Mouse (Mus musculus): ENCODE results near the gene Lif.

Gene Lif

GRCm38 (mm10) chr11:4231435-4231834 is 25.9 kb upstream of the Lif start:
- no peak for ATAC-seq (ENCODE audit: low TSS enrichment)

DNA sequence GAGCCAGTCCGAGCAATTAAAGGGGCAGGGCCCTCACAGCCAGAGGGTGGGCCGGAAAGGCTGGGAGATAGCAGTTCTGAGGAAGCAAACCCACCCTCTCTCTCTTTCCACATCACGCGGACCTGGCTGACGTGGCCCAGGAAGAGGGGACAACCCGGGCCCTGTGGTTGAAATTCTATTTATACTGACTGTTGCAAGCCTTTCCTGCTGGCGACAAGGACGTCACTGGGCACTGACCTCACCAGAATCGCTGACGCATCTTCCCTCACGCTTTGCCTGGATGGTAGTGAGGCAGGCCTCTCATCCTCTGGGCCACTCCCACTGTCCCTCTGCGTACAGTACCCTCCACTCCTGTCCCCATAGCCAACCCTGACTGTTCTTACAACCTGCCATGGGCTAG is 24.7 kb upstream of the Lif start:
- ATAC-seq (ENCODE audit: low TSS enrichment), result no peak

- no peak for ATAC-seq (ENCODE audit: low TSS enrichment)
Measured at GRCm38 (mm10) chr11:4235052-4235655, 22.2 kb upstream of the Lif start.

- no peak for ATAC-seq (ENCODE audit: low TSS enrichment)
Measured at GRCm38 (mm10) chr11:4235665-4236545, 21.5 kb upstream of the Lif start, which contains the start of gene Osm. Gene Osm (plus strand): TSS chr11:4236420.

DNA sequence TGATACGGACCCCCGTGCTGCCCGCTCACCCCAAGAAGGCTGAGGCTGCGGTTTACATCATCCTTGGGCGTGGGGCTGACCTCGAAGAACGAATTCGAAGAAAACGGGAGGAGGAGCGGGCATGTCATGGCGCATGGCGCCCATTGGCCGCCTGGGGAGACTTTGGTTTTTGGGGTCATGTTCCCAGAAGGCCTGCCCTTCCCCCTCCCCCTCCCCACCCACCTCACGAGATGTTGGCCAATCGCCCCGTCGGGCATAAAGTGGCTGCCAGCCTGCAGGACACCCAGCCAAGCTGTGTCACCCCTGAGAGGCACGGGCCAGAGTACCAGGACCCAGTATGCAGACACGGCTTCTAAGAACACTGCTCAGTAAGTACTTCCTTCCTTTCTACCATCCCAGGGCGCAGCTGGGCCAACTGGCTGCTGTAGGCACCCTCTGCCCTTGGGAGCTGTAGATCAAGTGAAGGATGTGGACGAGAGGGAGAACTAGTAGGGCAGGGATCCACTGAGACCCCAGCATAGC is 20.8 kb upstream of the Lif start:
- ATAC-seq (ENCODE audit: low TSS enrichment), result no peak

- ATAC-seq (ENCODE audit: low TSS enrichment), result no peak
Measured at GRCm38 (mm10) chr11:4237389-4237912, 19.9 kb upstream of the Lif start.

- no peak for ATAC-seq (ENCODE audit: low TSS enrichment)
Measured at GRCm38 (mm10) chr11:4238167-4238566, 19.2 kb upstream of the Lif start.

DNA sequence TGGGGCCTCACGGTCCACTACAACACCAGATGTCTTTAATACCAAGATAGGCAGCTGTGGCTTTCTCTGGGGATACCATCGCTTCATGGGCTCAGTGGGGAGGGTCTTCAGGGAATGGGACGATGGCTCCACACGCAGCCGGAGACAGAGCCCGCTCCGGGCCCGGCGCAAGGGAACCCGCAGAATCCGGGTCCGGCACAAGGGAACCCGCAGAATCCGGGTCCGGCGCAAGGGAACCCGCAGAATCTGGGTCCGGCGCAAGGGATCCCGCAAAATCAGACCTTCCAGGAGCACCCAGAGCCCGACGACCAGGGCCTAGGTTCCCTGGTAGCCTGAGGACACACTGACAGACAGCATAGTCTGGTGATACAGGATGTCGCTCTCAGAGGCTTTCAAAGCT is 17.7 kb upstream of the Lif start:
- ATAC-seq (ENCODE audit: low TSS enrichment), result no peak

DNA sequence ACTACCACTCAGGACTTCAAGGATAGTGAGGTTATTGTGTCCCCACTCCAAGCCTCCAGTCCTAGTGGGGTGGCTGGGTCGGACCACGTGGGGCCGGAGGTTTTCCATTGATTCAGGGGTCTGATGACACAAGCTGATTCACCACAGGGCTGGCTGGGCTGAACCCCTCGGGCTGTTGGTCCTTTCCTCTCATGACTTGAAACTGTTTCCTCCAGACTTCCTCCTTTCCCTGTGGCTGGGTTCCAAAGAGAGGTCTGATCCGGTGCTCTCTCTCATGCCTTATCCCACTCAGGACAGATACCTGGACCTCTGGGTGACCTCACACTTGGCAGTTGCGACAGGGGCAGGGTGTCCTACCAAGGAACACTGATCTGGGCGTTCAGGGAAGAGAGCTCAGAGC is 17.2 kb upstream of the Lif start:
- ATAC-seq (ENCODE audit: low TSS enrichment), result no peak

- no peak for ATAC-seq (ENCODE audit: low TSS enrichment)
Measured at GRCm38 (mm10) chr11:4241180-4241579, 16.2 kb upstream of the Lif start.

- no peak for ATAC-seq (ENCODE audit: low TSS enrichment)
Measured at GRCm38 (mm10) chr11:4246126-4246525, 11.2 kb upstream of the Lif start.

- no peak for ATAC-seq (ENCODE audit: low TSS enrichment)
Measured at GRCm38 (mm10) chr11:4246623-4247022, 10.7 kb upstream of the Lif start.

GRCm38 (mm10) chr11:4247201-4247959 is 10.0 kb upstream of the Lif start:
- no peak for ATAC-seq (ENCODE audit: low TSS enrichment)

DNA sequence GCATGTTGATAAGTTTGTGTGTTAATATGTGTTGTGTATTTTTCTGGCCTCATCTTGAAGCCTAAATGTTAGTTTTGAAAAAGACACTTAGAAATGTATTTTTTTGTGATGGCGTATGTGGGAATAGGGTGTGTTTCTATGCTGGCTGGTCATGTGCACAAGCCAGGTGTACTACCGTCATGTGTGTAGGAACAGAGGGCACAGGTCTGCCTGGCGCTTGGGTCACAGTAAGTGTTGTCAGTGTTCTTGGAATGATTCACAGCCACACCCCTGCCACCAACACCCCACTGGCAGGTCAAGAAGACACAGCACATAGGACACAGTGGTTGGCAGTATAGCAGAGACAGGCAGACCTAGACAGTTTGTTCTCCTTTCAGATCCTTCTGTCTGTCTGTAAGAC is 8.2 kb upstream of the Lif start:
- no peak for ATAC-seq (ENCODE audit: low TSS enrichment)

- no peak for ATAC-seq (ENCODE audit: low TSS enrichment)
Measured at GRCm38 (mm10) chr11:4250290-4250689, 7.1 kb upstream of the Lif start.

DNA sequence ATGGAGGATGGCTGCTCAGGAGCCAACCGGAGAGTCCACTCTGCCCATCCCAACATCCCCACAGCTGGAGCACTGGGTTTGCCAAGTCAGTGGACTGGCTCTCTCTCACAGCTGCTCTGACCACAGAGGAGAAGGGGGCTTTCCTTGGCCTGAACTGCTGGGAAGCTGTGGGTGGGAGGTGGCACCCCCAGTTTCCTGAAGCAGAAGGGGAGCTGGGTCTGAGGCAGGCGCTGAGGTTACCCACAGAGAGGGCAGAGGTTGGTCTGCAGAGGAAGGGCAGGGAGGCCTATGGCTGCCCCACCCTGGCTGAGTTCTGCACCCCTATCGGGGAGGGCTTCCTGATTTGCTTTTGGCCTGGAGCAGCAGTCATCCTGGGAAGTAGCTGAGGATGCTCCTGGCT is 6.0 kb upstream of the Lif start:
- ATAC-seq (ENCODE audit: low TSS enrichment), result no peak

- no peak for ATAC-seq (ENCODE audit: low TSS enrichment)
Measured at GRCm38 (mm10) chr11:4252886-4253285, 4.5 kb upstream of the Lif start.

- ATAC-seq (ENCODE audit: low TSS enrichment), result no peak
Measured at GRCm38 (mm10) chr11:4257756-4258155, 399 bp downstream of the Lif start.

DNA sequence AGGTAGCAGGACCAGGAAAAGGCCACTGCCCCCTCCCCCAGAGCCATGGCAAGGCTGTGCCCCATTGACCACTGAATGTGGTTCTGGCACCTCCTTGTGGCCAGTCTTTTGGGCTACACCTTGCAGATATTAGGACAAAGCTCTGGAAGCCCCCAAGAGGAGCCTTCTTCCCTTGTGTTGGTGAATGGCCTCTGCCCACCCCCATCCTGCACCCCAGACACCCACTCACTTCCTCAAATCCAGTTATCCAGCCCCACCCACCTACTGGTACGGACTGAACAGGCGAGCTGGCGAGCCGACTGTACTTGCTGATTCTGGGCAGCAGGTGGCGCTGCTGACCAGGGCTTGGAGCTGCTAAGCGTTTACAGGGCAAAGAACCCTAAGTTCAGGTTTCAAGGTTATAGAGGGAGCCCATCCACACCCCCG is 1.3 kb downstream of the Lif start:
- peak; percentile 69; the same call in 1 of the 2 replicates for ATAC-seq (ENCODE audit: low TSS enrichment)

DNA sequence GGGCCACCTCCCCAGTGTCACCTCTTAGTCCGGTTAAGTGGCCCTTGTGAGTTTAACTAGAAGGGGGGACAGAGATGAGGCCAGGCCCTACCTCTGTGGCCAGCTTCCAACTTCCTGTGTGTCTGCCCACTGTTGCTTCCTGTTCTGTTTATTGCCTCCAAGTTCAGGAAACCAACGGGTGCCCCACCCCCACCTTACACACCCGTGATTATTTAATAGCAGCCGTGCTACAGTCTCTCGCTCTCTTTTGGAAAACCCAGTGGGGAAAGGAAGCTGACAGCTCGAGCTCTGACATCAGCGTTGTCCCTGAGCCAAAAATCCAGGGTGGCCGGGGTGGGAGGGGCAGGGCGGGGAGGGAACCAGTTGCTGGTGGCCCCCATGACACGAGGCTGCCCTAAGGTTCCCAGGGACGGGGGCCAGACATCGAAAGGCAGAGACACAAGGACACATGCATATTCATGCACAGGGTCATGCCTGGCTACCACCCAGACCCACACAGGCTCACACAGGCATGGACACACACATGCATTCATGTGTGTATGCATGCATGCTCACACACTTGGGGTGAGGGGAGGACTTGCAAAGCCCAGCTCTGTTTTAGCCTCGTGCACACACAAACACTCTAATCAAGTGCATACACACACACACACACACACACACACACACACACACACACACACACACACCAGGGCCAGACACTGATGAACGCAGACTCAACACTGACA is 3.3 kb downstream of the Lif start:
- no peak for ATAC-seq (ENCODE audit: low TSS enrichment)

DNA sequence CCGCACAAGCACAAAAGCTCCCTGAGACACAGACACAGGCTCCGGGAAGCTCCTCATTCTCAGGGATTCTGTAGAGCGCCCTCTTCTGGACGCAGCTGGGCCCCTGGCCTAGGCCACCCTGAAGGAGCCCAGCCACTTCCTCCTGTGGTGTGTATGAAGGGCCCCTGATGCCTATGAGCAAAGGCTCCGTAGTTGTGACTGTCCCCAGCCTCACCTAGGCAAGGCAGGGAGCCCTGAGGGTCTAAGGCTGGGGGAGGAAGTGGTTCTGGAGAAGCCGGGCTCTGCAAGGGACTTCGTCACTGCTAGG is 3.8 kb downstream of the Lif start:
- ATAC-seq (ENCODE audit: low TSS enrichment), result no peak; the same call in 1 of the 2 replicates

- no peak for ATAC-seq (ENCODE audit: low TSS enrichment)
Measured at GRCm38 (mm10) chr11:4261969-4262368, 4.6 kb downstream of the Lif start.
